Mouse (Mus musculus): ENCODE results near the gene Fggy. TPM values are rescaled to one million over a fixed set of nuclear protein-coding genes. Genes with fewer than 3 reads are reported as not detected.

The Fggy gene
- polyA plus RNA-seq, 1 experiment: 5.7 TPM

GRCm38 (mm10) chr4:95897236-95897874 lies 340.0 kb downstream of the Fggy start:
- H3K27me3 ChIP-seq (ENCODE audit: control insufficient read depth, insufficient read depth, low read length): no peaks in the 10 kb centered on the region
- no peaks in the 10 kb centered on the region for H3K36me3 ChIP-seq (ENCODE audit: control insufficient read depth, insufficient read depth, low read length)
- TF ChIP-seq CTCF (IDR thresholded peaks at IDR 0.05; ENCODE audit: control insufficient read depth, insufficient read depth, insufficient replicate concordance, low read depth, low read length) (no peak), POLR2A (IDR thresholded peaks at IDR 0.05; ENCODE audit: control insufficient read depth, low read depth, low read length) (no peak)
- H3K4me3 ChIP-seq (ENCODE audit: control insufficient read depth, low read depth, low read length): no peak overlapping the region
- no peaks in the 10 kb centered on the region for H3K4me1 ChIP-seq (ENCODE audit: control insufficient read depth, insufficient read depth, low read length)
- H3K27ac ChIP-seq (ENCODE audit: control insufficient read depth, insufficient read depth, low read depth, low read length): no peak overlapping the region

- Histone ChIP-seq H3K27me3 (ENCODE audit: control insufficient read depth, insufficient read depth, low read length) (no peaks in the 10 kb centered on the region), H3K36me3 (ENCODE audit: control insufficient read depth, insufficient read depth, low read length) (no peaks in the 10 kb centered on the region), H3K4me3 (ENCODE audit: control insufficient read depth, low read depth, low read length) (no peak overlapping the region), H3K27ac (ENCODE audit: control insufficient read depth, insufficient read depth, low read depth, low read length) (no peak overlapping the region), H3K4me1 (ENCODE audit: control insufficient read depth, insufficient read depth, low read length) (no peaks in the 10 kb centered on the region)
- TF ChIP-seq POLR2A (IDR thresholded peaks at IDR 0.05; ENCODE audit: control insufficient read depth, low read depth, low read length) (no peak), CTCF (IDR thresholded peaks at IDR 0.05; ENCODE audit: control insufficient read depth, insufficient read depth, insufficient replicate concordance, low read depth, low read length) (no peak)
These were observed 341.4 kb downstream of the Fggy start for GRCm38 (mm10) chr4:95898714-95899113.

- no peaks in the 10 kb centered on the region for H3K27me3 ChIP-seq (ENCODE audit: control insufficient read depth, insufficient read depth, low read length)
- no peak for TF ChIP-seq POLR2A (IDR thresholded peaks at IDR 0.05; ENCODE audit: control insufficient read depth, low read depth, low read length)
- no peak overlapping the region for H3K27ac ChIP-seq (ENCODE audit: control insufficient read depth, insufficient read depth, low read depth, low read length)
- no peak overlapping the region for H3K4me3 ChIP-seq (ENCODE audit: control insufficient read depth, low read depth, low read length)
- no peaks in the 10 kb centered on the region for H3K36me3 ChIP-seq (ENCODE audit: control insufficient read depth, insufficient read depth, low read length)
- no peaks in the 10 kb centered on the region for H3K4me1 ChIP-seq (ENCODE audit: control insufficient read depth, insufficient read depth, low read length)
These were observed 342.8 kb downstream of the Fggy start for GRCm38 (mm10) chr4:95899926-95900712.

- H3K27ac ChIP-seq (ENCODE audit: control insufficient read depth, insufficient read depth, low read depth, low read length): no peak overlapping the region
- no peaks in the 10 kb centered on the region for H3K4me1 ChIP-seq (ENCODE audit: control insufficient read depth, insufficient read depth, low read length)
- no peaks in the 10 kb centered on the region for H3K27me3 ChIP-seq (ENCODE audit: control insufficient read depth, insufficient read depth, low read length)
- H3K36me3 ChIP-seq (ENCODE audit: control insufficient read depth, insufficient read depth, low read length): no peaks in the 10 kb centered on the region
- H3K4me3 ChIP-seq (ENCODE audit: control insufficient read depth, low read depth, low read length): no peak overlapping the region
- TF ChIP-seq POLR2A (IDR thresholded peaks at IDR 0.05; ENCODE audit: control insufficient read depth, low read depth, low read length): no peak
- TF ChIP-seq CTCF (IDR thresholded peaks at IDR 0.05; ENCODE audit: control insufficient read depth, insufficient read depth, insufficient replicate concordance, low read depth, low read length): no peak
These were observed 343.5 kb downstream of the Fggy start for GRCm38 (mm10) chr4:95900815-95901214.

GRCm38 (mm10) chr4:95906141-95906540 lies 348.8 kb downstream of the Fggy start:
- H3K27ac ChIP-seq (ENCODE audit: control insufficient read depth, insufficient read depth, low read depth, low read length): no peak overlapping the region
- no peaks in the 10 kb centered on the region for H3K36me3 ChIP-seq (ENCODE audit: control insufficient read depth, insufficient read depth, low read length)
- no peak overlapping the region for H3K4me3 ChIP-seq (ENCODE audit: control insufficient read depth, low read depth, low read length)
- no peak for TF ChIP-seq POLR2A (IDR thresholded peaks at IDR 0.05; ENCODE audit: control insufficient read depth, low read depth, low read length)
- TF ChIP-seq CTCF (IDR thresholded peaks at IDR 0.05; ENCODE audit: control insufficient read depth, insufficient read depth, insufficient replicate concordance, low read depth, low read length): no peak
- H3K27me3 ChIP-seq (ENCODE audit: control insufficient read depth, insufficient read depth, low read length): no peaks in the 10 kb centered on the region
- no peaks in the 10 kb centered on the region for H3K4me1 ChIP-seq (ENCODE audit: control insufficient read depth, insufficient read depth, low read length)

GRCm38 (mm10) chr4:95909689-95910654 lies 352.7 kb downstream of the Fggy start:
- H3K27ac ChIP-seq (ENCODE audit: control insufficient read depth, insufficient read depth, low read depth, low read length): no peak overlapping the region
- H3K36me3 ChIP-seq (ENCODE audit: control insufficient read depth, insufficient read depth, low read length): no peaks in the 10 kb centered on the region
- no peaks in the 10 kb centered on the region for H3K27me3 ChIP-seq (ENCODE audit: control insufficient read depth, insufficient read depth, low read length)
- H3K4me3 ChIP-seq (ENCODE audit: control insufficient read depth, low read depth, low read length): no peak overlapping the region
- no peaks in the 10 kb centered on the region for H3K4me1 ChIP-seq (ENCODE audit: control insufficient read depth, insufficient read depth, low read length)
- TF ChIP-seq CTCF (IDR thresholded peaks at IDR 0.05; ENCODE audit: control insufficient read depth, insufficient read depth, insufficient replicate concordance, low read depth, low read length) (no peak), POLR2A (IDR thresholded peaks at IDR 0.05; ENCODE audit: control insufficient read depth, low read depth, low read length) (no peak)

GRCm38 (mm10) chr4:95913026-95913425 lies 355.7 kb downstream of the Fggy start:
- Histone ChIP-seq H3K36me3 (ENCODE audit: control insufficient read depth, insufficient read depth, low read length) (no peaks in the 10 kb centered on the region), H3K27ac (ENCODE audit: control insufficient read depth, insufficient read depth, low read depth, low read length) (no peak overlapping the region), H3K27me3 (ENCODE audit: control insufficient read depth, insufficient read depth, low read length) (no peaks in the 10 kb centered on the region), H3K4me3 (ENCODE audit: control insufficient read depth, low read depth, low read length) (no peak overlapping the region), H3K4me1 (ENCODE audit: control insufficient read depth, insufficient read depth, low read length) (no peaks in the 10 kb centered on the region)
- TF ChIP-seq POLR2A (IDR thresholded peaks at IDR 0.05; ENCODE audit: control insufficient read depth, low read depth, low read length) (no peak), CTCF (IDR thresholded peaks at IDR 0.05; ENCODE audit: control insufficient read depth, insufficient read depth, insufficient replicate concordance, low read depth, low read length) (no peak)
